Mouse (Mus musculus) G1E (cell line): ENCODE results near the gene Ethe1. TPM values are rescaled to one million over a fixed set of nuclear protein-coding genes. Genes with fewer than 3 reads are reported as not detected.
A peak's percentile ranks its signal among the peaks of the same experiment; 100 is the strongest.

ENCODE experiments used
- ATAC-seq: 2 replicates; pipeline ENCODE4 v1.8.0; 2016; ENCODE audit warnings: mild to moderate bottlenecking; ENCODE audit not compliant: insufficient number of reproducible peaks, poor library complexity, low FRiP score, severe bottlenecking; ENCODE audit errors: extremely low read depth
- DNase-seq: peaks from one replicate; pipeline ENCODE4 v3.0.0; 2012; ENCODE audit warnings: low spot score
- H3K27me3 ChIP-seq: 2 replicates; pipeline ENCODE4 v1.6.1; 2012; ENCODE audit warnings: mild to moderate bottlenecking, low read length, inconsistent platforms; ENCODE audit not compliant: insufficient read depth
- H3K36me3 ChIP-seq: replicated peaks from 2 replicates; pipeline ENCODE3; 2012; ENCODE audit warnings: mild to moderate bottlenecking, inconsistent platforms
- H3K4me1 ChIP-seq: 2 replicates; pipeline ENCODE4 v1.6.1; 2012; ENCODE audit warnings: low read depth, low read length, inconsistent platforms, mixed read lengths; ENCODE audit not compliant: insufficient read depth
- H3K4me3 ChIP-seq: 2 replicates; pipeline ENCODE4 v1.5.1; 2012; ENCODE audit warnings: low read depth, mild to moderate bottlenecking, inconsistent platforms, low read length, moderate library complexity, mixed read lengths
- H3K9me3 ChIP-seq: replicated peaks from 2 replicates; pipeline ENCODE4 v1.6.1; 2012; ENCODE audit warnings: inconsistent platforms
- CTCF ChIP-seq: IDR thresholded peaks from 2 replicates; pipeline ENCODE4 v1.5.1; 2012; ENCODE audit warnings: low read depth, low read length, inconsistent platforms, mixed read lengths
- GATA1 ChIP-seq: IDR thresholded peaks from 2 replicates; pipeline ENCODE4 v1.6.1; 2012; ENCODE audit warnings: borderline replicate concordance, low read length, inconsistent platforms, mixed read lengths
- GATA2 ChIP-seq: IDR thresholded peaks from 2 replicates; pipeline ENCODE4 v1.6.1; 2012; ENCODE audit warnings: low read depth, low read length, inconsistent platforms, borderline replicate concordance
- POLR2AphosphoS5 ChIP-seq: IDR thresholded peaks from 2 replicates; pipeline ENCODE4 v1.6.1; 2012; ENCODE audit warnings: low read depth, low read length, inconsistent platforms; ENCODE audit not compliant: insufficient replicate concordance
- TAL1 ChIP-seq: conservative IDR thresholded peaks from 2 replicates; pipeline ENCODE4 v1.6.1; 2012; ENCODE audit warnings: low read depth, low read length, inconsistent platforms, mixed read lengths
- polyA plus RNA-seq: library from polyadenylated mRNA; stranded (reverse); fragments of >175 nt; gene quantifications from 2 replicates; pipeline ENCODE4 v1.2.3, GENCODE M21; 2012
- total RNA-seq, 2 experiments: library from RNA; stranded (forward) in 1 of 2; stranded (reverse) in 1 of 2; fragments of 200-1000 nt in 1 of 2; fragments of >200 nt in 1 of 2; fragmentation: Nextera tagmentation in 1 of 2; gene quantifications; 2 replicates each; pipeline ENCODE4 v1.2.3; 2014 to 2017

The Ethe1 gene
- total and polyA plus RNA-seq, 3 experiments = 4.8 to 11.0 (median 9.1) TPM

DNA sequence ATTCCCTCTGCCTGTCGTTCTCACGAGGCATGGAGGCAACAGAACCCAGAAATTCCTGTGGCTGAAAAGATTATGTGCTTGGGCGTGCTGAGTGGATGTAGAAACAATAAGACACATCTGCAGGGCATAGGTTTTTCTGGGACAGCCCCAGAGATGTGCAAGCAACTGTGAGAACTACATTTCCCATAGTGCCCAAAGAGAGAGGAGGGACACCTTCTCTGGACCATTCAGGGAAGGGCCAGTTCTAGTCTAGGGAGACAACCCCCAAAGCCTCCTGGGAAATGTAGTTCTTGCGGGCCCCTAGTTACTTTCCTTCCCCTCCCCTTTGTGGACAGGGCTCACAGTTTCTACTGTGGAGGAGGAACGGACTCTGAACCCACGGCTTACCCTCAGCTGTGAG, 20.7 kb downstream of the Ethe1 start:
- no peak for ATAC-seq
- no peak for TF ChIP-seq GATA2
- no peak for TF ChIP-seq GATA1
- TF ChIP-seq CTCF = no peak
- TF ChIP-seq POLR2AphosphoS5 = no peak
- no peak for TF ChIP-seq TAL1
- no peaks in the 10 kb centered on the region for H3K9me3 ChIP-seq
- no peak overlapping the region for H3K4me3 ChIP-seq
- peaks cover 23% of the 10 kb centered on the region for H3K36me3 ChIP-seq
- H3K4me1 ChIP-seq = peaks cover 11% of the 10 kb centered on the region
- peak; percentile 52 for DNase-seq
- H3K27me3 ChIP-seq = peaks cover 8% of the 10 kb centered on the region; the same call in 1 of the 2 replicates

DNA sequence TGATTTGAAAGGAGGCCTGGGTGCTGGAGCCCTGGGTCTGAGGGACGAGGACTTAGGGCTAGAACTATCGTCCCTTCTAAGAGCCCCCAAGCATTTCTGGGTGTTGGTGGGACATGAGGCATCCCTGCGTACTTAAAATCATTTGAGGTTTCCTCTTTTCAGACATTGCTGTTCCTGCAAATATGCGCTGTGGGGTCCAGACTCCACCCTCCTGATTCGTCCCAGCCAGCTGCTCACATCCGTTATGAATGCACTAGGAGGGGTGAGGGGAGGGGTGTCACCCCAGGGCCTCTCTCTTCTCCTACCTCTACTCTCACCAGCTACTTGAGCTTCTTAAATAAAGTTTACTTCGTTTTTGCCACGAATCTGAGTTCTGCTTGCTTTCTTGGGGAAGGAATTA, 21.2 kb downstream of the Ethe1 start:
- DNase-seq (no peak), ATAC-seq (no peak)
- H3K4me1 ChIP-seq = peaks cover 11% of the 10 kb centered on the region
- no peak for TF ChIP-seq CTCF
- no peak for TF ChIP-seq GATA2
- TF ChIP-seq TAL1 = no peak
- TF ChIP-seq GATA1 = no peak
- H3K27me3 ChIP-seq = peaks cover 8% of the 10 kb centered on the region; the same call in 1 of the 2 replicates
- peaks cover 23% of the 10 kb centered on the region for H3K36me3 ChIP-seq
- no peaks in the 10 kb centered on the region for H3K9me3 ChIP-seq
- H3K4me3 ChIP-seq = no peak overlapping the region

DNA sequence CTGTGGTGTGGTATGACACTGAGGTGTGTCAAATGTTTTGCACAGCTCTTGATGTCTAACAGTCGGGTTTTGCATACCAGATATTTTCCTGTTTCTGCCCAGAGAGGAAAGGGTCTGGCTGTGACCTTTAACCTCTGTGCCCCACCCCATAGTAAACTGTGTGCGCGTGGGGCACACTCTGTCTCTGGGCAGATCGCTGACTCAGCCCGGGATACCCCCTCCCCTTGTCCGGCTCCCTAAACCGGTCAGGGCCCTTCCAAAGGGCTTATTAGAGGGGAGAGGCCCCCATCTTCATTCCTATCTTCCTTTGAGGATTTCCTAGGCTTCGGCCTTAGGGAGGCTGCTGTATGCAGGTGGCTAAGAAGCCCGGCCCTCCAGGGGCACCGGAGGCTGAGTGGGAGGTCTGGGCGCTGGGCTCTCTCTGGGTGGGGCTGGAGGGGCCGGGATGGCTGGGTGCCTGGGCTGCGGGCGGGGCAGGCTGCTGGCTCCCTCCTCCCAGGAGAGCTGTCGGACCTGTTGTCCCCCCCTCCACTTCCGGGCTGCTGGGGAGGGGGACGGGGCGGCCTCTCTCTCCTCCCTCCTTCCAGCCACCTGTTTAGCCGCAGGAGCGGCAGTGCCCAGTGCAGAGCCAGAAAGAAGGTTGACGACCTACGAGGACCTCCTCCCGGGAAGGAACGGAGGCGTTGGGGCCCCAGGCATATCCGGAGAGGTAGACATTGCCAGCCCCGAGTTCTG, 23.0 kb downstream of the Ethe1 start, which contains the start of gene Phldb3:
Gene Phldb3 (plus strand): TSS at position 620 of the 735 bp plus-strand sequence.
- peaks cover 27% of the 10 kb centered on the region for H3K36me3 ChIP-seq
- ATAC-seq = 0 out of 2 replicates have a peak, but pooled peaks have one; percentile 37

DNA sequence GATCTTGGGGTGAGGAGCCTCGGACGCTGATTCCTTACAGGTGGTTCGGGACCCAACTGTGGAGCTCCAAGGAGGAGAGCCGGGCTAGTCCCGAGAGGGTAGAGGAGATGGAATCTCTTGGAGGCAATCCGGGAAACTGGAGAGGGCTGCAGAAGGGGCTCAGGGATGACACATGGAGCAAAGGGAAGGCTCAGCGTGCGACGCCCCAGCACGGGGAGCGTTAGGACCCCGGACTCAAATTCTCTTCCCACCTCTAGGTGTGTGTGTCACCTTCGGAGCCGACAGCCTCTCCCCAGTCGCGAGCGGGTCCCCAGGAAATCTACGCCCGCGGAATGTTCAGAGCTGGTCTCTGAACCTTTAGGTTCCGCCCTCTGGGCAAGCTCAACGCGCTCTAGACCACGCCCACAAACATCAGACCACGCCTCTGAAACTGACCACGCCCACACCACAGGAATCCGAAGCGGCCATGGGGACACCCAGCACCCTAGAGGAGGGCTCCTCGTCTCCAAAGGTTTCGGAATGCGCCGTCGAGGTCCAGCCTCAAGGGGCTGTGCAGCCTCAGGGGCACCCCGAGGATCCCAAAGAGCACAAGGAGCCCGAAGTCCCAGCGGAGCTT, 23.6 kb downstream of the Ethe1 start:
- ATAC-seq (peak; percentile 79), DNase-seq (peak; percentile 75)
- TF ChIP-seq GATA1 (no peak), TAL1 (no peak), CTCF (no peak), GATA2 (no peak), POLR2AphosphoS5 (no peak)
- peaks cover 11% of the 10 kb centered on the region for H3K4me1 ChIP-seq
- H3K4me3 ChIP-seq = peak overlapping the region; percentile 71
- H3K36me3 ChIP-seq = peaks cover 27% of the 10 kb centered on the region
- peaks cover 12% of the 10 kb centered on the region; the same call in 1 of the 2 replicates for H3K27me3 ChIP-seq
- no peaks in the 10 kb centered on the region for H3K9me3 ChIP-seq

More for the DNA sequence above, 23.0 kb downstream of the Ethe1 start, which contains the start of gene Phldb3:
- H3K4me1 ChIP-seq = peaks cover 11% of the 10 kb centered on the region
- peaks cover 12% of the 10 kb centered on the region; the same call in 1 of the 2 replicates for H3K27me3 ChIP-seq
- no peak for TF ChIP-seq POLR2AphosphoS5
- no peak for TF ChIP-seq TAL1
- TF ChIP-seq GATA1 = no peak
- no peak for TF ChIP-seq GATA2
- no peak for TF ChIP-seq CTCF
- peak; percentile 47 for DNase-seq
- H3K4me3 ChIP-seq = peak within 1 kb of the TSS; percentile 71
- H3K9me3 ChIP-seq = no peaks in the 10 kb centered on the region

DNA sequence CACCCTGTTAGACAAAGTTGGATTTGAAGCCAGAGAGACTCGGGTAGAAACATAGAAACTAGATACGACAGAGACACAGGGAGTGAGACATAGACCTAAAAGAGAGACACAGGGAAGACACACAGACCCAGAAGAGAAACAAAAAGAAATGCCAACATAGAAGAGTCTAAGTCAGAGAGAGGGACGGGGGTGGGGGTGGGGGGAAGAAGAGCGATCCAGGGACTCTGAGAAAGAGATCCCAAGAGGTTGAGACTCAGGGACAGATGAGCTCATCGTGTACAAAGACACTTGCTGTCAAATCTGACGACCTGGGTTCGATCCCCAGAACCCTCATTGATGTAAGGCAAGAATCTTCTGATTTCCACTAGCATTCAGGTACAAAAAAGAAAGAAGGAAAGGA, 24.4 kb downstream of the Ethe1 start:
- DNase-seq (no peak), ATAC-seq (no peak)
- peaks cover 12% of the 10 kb centered on the region; the same call in 1 of the 2 replicates for H3K27me3 ChIP-seq
- no peaks in the 10 kb centered on the region for H3K9me3 ChIP-seq
- H3K4me1 ChIP-seq = peaks cover 11% of the 10 kb centered on the region
- peaks cover 32% of the 10 kb centered on the region for H3K36me3 ChIP-seq
- no peak for TF ChIP-seq TAL1
- no peak for TF ChIP-seq CTCF
- no peak for TF ChIP-seq GATA2
- TF ChIP-seq POLR2AphosphoS5 = no peak
- no peak for TF ChIP-seq GATA1
- peak overlapping the region; percentile 71; the same call in 1 of the 2 replicates for H3K4me3 ChIP-seq
